Mouse (Mus musculus) thymus, postnatal 25 days (tissue): ENCODE results near the gene Nars2.

Experiments
- DNase-seq: peaks from one replicate; pipeline ENCODE4 v3.0.0; 2022

Nars2 gene

DNA sequence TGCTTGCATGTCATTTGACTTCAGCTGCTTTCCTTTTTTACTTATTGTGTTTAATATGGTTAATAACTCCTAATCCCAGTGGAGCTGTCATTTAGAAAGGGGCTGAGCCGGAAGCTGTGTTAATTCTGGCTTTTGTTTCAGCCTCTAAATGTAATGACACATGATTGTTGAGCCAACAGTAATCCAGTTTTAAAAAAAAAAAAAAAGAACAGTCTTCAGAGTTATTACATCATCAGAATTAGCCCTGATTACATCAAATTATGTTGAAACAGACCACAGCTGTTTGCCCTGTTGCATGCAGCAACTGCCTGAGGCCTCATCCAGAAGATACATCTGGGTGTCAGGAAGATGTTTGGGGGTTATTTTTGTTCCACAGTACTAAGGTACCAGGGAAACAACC, 123.7 kb downstream of the Nars2 start:
- DNase-seq: no peak

DNA sequence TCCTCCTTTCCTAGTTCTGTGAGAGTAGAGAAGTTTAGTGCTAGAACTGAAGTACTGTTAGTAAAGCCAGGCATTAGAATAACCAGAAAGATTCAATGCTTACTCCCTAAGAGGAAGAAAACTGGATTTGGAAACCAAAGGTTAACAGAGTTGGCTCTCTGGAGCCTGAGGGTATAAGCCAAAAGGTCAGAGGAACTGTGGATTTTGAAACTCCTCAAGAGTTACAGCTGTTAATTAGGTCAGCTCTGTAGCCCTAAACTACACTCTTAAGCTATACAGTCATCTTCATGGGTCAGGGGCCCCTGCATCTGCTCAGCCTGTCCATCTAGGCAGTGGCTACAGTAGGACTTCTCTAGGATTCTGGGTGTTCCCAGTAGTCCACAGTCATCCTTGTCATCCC, 125.7 kb downstream of the Nars2 start:
- DNase-seq: no peak

- no peak for DNase-seq
Measured at GRCm38 (mm10) chr7:97078685-97079084, 127.4 kb downstream of the Nars2 start.

GRCm38 (mm10) chr7:97079145-97079544, 127.8 kb downstream of the Nars2 start:
- DNase-seq: no peak

GRCm38 (mm10) chr7:97079651-97080365, 128.5 kb downstream of the Nars2 start:
- no peak for DNase-seq

GRCm38 (mm10) chr7:97080621-97081241, 129.4 kb downstream of the Nars2 start:
- DNase-seq: no peak

GRCm38 (mm10) chr7:97081242-97081958, 130.1 kb downstream of the Nars2 start, which contains the start of gene Gab2:
Gab2 (plus strand) TSS chr7:97081586.
- peak; percentile 56 for DNase-seq

DNA sequence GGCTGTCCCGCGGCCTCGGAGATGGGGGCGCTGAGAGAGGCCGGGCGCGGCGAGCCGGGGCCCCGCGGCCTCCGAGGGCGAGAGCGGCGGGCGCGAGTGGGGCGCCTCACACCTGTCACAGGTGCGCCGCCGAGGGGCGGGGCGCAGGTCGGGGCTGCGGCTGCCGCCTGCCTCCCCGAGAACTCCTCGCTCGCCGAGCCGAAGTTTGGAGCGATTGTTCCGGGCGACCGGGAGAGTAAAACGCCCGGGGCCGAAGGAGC, 130.6 kb downstream of the Nars2 start:
- DNase-seq: no peak

DNA sequence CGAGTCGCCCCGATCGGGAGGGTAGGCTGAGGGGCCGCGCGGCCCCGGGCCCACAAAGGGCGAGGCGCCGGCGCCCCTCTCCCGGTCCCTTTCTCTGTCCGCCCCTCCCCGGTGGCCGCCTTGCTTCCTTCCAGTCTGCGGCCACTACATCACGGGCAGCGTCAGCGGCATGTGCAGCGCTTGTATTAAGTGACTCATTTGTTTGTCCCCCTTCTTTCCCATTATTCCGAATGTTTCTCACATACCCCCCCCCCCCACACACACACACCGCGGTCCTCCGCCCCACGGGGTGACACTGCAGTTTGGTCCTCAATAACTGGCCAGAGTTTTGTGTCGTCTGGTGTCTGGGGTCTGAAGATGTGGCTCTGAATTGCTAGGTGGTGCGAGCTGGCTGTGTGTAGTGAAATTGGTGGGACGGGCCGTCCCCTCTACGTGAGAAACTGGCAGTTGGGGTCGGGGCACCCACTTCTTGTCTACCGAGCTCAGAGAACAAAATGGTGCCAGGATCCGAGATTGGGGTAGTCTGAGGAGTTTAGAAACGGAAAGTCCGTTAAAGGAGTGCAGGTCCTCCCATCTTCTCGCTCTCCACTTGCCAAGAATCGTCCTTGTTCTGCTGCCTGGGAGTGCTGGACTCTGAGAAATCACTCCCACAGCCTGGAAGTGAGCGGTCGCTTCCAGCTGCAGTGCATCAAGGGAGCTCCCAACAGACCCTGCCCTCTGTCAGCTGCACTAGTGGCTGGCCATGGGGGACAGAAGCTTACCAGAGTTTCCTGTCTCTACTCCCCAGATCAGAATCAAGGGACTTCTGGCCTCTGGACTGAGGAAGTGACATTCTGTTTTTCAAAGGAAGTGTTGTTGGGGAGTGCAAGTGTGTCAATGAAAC, 131.2 kb downstream of the Nars2 start:
- peak; percentile 7 for DNase-seq

- no peak for DNase-seq
Measured at GRCm38 (mm10) chr7:97083579-97083978, 132.3 kb downstream of the Nars2 start.

DNA sequence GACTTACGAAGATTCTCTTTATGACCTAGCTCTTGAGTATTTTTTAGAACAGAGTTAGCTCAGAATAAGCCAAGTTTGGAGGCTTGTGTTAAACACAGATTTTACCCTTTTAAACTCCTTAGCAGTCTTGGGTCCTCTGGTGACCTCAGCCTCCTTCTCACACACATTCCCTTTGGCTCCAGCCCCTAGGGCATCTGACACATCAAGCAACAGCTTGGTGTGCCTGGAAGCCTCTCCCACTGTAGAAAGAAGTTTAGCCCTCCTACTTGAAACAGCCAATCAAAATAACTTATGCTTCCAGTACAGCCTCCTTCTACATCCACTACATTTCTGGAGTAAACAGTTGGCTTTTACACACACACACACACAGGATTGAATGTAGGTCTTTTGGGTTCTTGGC, 132.9 kb downstream of the Nars2 start:
- DNase-seq: no peak

GRCm38 (mm10) chr7:97085291-97085690, 134.0 kb downstream of the Nars2 start:
- no peak for DNase-seq

DNA sequence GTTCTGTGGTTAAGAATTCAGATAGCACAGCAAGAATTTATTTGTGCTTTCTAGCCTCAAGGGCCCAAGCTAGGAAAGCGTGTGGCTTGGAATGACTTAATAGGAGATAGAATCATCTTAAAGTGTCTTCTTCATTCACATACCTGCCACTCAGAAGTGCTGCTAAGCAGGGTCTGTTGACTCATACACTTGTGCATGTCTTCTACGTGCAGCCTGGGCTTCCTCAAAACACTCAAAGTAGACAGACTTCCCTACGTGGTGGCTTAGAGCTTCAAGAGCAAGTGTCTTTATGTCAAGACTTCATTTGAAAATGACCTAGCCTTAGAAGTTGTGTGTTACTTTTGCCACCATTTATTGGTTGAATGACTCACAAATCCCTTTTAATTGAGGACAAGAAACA, 142.9 kb downstream of the Nars2 start:
- no peak for DNase-seq

DNA sequence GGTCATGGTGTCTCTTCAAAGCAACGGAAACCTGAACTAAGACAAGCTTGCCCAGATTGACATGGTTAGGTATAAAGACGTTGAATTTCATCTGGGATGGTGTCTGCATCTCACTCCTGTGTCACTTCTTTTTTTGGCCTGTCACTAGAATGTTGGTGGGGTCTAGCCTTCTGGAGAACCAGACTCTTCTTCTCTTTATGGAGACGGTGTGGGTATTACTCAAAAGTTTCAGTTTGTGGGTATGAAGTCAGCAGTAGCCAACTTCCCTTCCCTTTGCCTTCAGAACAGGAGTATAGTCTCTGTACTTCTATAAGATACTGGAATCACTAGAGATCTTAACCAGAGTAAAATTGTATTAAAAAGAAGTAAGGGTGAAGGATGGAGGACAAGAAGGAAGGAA, 156.8 kb downstream of the Nars2 start:
- no peak for DNase-seq
